Mouse (Mus musculus) spleen, adult 2 months (tissue): ENCODE results near the gene Il9.

Source experiments
- CTCF ChIP-seq: fragments of 200-500 bp; IDR thresholded peaks from 2 replicates; pipeline ENCODE4 v1.5.1; 2011; ENCODE audit warnings: mild to moderate bottlenecking, inconsistent platforms; ENCODE audit not compliant: insufficient read depth, insufficient read length, insufficient replicate concordance; ENCODE audit errors: extremely low read depth
- POLR2A ChIP-seq: fragments of 200-500 bp; IDR thresholded peaks from 2 replicates; pipeline ENCODE4 v1.6.1; 2011; ENCODE audit warnings: low read depth, low read length, inconsistent platforms

DNA sequence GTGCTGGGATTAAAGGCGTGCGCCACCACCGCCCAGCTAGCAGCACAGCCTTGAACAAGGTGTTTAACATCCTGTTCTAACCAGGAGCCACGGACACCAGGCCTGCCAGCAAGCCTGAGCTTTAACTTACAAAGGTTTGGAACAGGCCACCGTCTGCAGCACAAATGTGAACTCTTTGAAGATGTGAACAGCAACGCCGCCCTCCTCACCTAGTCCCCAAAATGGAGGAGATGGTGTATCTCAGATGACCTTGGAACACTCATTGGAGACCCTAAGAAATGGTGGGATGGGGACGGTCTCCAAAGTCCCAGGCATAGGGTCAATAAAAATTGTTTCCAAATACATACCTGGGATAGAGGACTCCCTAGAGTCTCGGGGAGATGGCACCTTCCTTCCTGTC is 9.4 kb downstream of the Il9 start:
- no peak for TF ChIP-seq POLR2A
- TF ChIP-seq CTCF, result no peak
